Mouse (Mus musculus) megakaryocyte-erythroid progenitor cell, adult 5-6 weeks (primary cell): ENCODE data around the gene Ube2e2. TPM values are rescaled to one million over a fixed set of nuclear protein-coding genes. Genes with fewer than 3 reads are reported as not detected.

ENCODE experiments used
- ATAC-seq: replicated peaks from 2 replicates; pipeline ENCODE4 v1.8.0; 2016; ENCODE audit warnings: mild to moderate bottlenecking, inconsistent platforms; ENCODE audit not compliant: severe bottlenecking, poor library complexity, low FRiP score, low TSS enrichment
- total RNA-seq, 2 experiments: library from RNA; stranded (forward) in 1 of 2; stranded (reverse) in 1 of 2; fragments of 200-1000, 215-1000 nt in 1 of 2; fragments of >200 nt in 1 of 2; fragmentation: Nextera tagmentation in 1 of 2; gene quantifications; 2 replicates each; pipeline ENCODE4 v1.2.3; 2014 to 2017

Gene Ube2e2
- total RNA-seq (2014; fragmentation: Nextera tagmentation) (1.6 and 2.2 TPM in 2 replicates), total RNA-seq (2017) (2.9 and 12.9 TPM in 2 replicates)

- peak; percentile 54 for ATAC-seq
Measured at GRCm38 (mm10) chr14:18893947-18894445, at the start of gene Ube2e2. Gene Ube2e2 (minus strand): TSS chr14:18894267.

GRCm38 (mm10) chr14:18940068-18940467 is 46.0 kb upstream of the Ube2e2 start:
- ATAC-seq: no peak

GRCm38 (mm10) chr14:18903553-18903952 is 9.5 kb upstream of the Ube2e2 start:
- ATAC-seq: no peak

- peak; percentile 97 for ATAC-seq
Measured at GRCm38 (mm10) chr14:18893121-18893946, 733 bp downstream of the Ube2e2 start.

DNA sequence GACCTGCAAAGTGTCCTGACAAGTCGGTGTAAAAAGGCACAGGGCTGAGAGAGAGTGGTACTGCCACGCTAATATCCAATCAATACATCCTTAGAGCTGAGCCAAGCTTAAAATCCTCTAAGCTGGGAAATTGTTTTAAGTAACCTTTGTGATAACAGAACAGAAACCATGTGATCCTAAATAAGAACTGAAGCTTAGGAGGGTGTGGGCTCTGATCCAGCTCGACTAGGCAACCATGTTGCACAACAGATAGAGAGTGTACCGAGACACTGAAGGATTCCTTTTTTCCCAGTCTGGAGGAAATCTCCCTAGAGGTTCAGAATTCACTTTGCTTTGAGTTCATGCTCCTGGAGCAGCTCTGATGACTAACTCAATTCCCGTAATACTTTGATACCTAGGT is 4.5 kb downstream of the Ube2e2 start:
- no peak for ATAC-seq

- ATAC-seq: no peak
Measured at GRCm38 (mm10) chr14:18882493-18882892, 11.6 kb downstream of the Ube2e2 start.

DNA sequence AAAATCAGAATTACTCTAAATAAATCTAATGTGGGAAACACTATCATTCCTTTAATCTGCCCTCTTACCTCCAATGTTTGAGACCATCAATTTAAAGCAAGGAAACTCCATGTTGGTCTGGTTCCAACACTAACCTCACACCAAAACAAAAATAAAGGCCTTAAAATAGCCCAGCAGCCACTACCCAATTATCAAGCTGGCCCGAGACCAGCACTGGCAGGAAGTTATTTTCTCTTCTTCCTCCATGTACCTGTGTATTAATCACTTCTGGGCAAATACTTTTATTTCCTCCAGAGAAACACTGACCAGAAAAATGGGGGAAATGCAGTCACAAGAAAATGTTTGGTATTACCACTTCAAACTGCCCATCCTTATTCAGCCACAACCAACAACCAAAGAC is 23.4 kb downstream of the Ube2e2 start:
- ATAC-seq: no peak

- ATAC-seq: no peak
Measured at GRCm38 (mm10) chr14:18828661-18829060, 65.4 kb downstream of the Ube2e2 start.

DNA sequence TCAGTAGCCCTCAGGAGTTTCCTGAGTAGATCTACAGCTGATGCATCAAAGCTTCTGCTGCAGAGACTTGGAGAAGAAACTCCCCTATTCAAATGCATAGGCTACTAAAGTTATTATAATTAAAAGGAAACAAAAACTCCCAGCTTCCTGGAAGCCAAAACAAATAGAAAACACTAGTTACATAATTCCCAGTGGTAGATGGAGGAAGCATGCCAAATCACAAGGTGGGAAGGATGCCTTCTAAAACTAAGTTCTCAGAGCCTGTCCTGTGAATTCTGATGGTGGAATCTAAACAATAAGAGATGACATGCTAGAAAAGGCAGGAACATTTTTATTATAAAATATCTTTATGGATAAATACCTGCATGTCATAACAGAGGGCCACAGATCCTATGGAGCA is 67.3 kb downstream of the Ube2e2 start:
- ATAC-seq: no peak

GRCm38 (mm10) chr14:18820713-18821112 is 73.4 kb downstream of the Ube2e2 start:
- no peak for ATAC-seq

- no peak for ATAC-seq
Measured at GRCm38 (mm10) chr14:18796857-18797256, 97.2 kb downstream of the Ube2e2 start.

GRCm38 (mm10) chr14:18795787-18796186 is 98.3 kb downstream of the Ube2e2 start:
- ATAC-seq: no peak

DNA sequence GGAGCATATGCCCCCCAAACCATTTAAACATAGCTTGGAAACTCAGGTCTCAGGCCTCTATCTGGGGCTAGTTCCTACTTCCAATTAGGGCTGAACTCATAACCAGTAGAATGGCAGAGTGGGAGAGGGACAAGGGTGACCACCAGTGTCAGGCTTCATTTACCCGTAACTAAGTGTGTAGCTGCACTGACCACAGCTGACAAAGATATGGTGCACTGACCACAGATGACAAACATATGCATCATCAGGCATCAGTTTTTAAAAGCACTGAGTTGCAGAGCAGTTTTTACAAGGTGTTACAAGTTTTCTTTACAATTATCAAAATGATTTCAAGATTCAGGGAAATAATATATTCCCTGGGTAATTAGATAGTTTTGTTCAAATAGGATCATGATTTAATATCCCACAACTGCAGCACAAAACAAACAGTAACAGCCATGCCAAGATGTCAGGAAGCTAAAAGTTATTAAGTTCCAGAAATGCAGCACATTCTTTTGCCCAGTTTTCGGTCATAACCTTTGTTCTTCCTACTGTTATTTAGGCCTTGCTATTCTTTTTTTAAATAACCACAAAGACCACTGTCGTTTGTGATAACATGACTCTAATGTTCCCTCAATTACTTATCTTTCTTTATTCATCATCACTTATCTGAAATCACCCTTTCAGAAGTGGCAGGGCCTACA is 114.9 kb downstream of the Ube2e2 start:
- no peak for ATAC-seq

DNA sequence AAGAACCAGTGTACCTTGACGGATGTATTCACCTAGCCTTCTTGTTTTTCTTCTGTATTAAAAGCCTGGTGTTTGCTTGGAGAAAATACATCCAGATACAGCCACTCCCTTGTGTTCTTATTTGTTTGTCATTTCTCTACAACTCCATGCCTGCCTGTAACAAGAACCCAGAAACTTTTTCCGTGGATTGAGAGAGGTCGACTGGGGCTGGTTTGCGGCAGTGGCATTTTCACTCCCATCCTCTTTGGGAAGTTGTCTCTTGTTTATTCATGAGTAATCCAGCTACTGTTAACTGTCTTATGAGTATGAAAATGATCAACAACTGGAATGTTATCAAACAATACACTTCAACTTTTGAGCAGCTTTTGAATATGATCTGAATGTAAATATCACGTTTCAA is 115.8 kb downstream of the Ube2e2 start:
- ATAC-seq: no peak

DNA sequence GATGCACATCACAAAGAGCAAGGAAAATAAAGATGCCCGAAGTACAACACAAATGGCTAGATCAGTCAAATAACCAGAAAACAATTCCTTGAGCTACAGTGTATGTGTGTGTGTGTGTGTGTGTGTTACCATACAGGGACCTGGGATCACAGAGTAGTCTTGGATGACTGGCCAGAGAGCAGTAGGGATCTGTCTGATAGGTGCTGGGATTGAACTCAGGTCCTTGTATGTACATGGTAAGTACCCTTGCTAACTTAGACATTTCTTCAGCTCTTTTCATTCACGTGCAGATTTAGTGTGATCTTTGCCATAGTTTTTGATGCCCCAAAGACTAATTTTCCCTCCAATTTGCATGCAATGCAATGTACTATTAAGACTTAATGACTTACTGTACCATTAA is 117.9 kb downstream of the Ube2e2 start:
- ATAC-seq: no peak

DNA sequence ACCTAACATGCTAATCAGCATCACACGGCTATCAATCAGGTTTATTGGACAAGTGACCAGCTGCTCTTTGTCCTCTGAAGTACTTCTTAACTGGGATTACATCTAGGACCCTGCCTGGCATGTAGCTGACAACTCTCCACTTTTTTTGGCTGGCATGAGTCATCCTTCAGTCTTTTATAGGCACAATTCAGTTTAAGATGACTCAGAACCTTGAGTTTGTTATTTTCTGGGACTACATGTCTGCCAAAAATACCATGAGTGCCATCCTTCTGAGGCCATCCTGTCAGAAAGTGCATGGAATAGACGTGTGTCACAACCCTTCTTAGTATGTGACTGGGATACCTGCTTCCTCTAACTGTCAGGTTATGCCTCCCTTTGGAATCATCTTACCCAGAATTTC is 120.3 kb downstream of the Ube2e2 start:
- no peak for ATAC-seq

- ATAC-seq: no peak
Measured at GRCm38 (mm10) chr14:18759601-18760356, 134.3 kb downstream of the Ube2e2 start.

DNA sequence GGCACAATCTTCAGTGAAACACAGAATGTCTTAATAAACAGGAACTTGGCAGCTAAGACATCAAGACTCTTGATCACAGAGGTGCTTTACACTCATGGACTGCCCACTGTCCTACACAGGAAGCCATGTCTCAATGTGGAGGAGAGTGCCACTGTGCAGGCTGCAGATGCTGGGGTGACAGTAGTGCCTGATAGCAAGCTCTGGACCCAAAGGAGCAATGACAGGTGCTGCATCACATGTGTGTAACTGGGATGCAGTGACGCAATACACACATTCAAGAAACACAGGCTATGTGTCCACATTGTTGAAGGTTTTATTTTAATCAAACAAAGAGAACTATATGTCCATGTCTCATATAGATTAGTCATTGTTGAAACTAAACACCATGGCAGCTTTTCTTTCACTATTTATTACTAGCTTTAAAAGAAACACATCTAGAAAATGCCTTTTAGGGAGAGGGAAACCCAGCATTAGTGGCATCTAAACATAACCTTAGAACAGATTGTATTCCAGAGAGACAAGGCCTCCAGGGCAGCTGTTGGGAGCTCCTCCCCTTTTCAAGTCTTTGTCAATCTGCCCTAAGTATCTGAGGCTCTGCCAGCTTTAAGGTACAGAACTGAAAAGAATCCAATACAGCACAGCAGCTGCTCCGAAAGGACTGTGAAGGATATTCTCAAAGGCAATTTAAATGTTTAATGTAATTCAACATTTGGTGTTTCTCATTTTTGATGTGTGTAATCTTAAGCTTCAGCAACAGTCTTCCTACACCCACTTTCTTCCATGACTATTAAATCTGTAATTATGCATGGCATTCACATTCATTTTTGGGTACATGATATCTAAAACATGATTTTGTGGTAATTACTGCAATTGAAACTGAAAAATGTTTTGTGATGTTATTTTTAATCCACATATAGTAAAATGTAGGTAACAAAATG is 135.2 kb downstream of the Ube2e2 start:
- no peak for ATAC-seq

GRCm38 (mm10) chr14:18758003-18758402 is 136.1 kb downstream of the Ube2e2 start:
- no peak for ATAC-seq
